Mouse (Mus musculus) brain, embryonic 18.5 days (tissue): ENCODE data around the gene Tpst2.

Experiments
- DNase-seq: peaks from one replicate; pipeline ENCODE4 v3.0.0-alpha.2; 2012; ENCODE audit warnings: low read depth, low spot score

Gene Tpst2

GRCm38 (mm10) chr5:112282123-112282779, 5.8 kb downstream of the Tpst2 start:
- no peak for DNase-seq

GRCm38 (mm10) chr5:112282780-112283482, 6.4 kb downstream of the Tpst2 start:
- no peak for DNase-seq

DNA sequence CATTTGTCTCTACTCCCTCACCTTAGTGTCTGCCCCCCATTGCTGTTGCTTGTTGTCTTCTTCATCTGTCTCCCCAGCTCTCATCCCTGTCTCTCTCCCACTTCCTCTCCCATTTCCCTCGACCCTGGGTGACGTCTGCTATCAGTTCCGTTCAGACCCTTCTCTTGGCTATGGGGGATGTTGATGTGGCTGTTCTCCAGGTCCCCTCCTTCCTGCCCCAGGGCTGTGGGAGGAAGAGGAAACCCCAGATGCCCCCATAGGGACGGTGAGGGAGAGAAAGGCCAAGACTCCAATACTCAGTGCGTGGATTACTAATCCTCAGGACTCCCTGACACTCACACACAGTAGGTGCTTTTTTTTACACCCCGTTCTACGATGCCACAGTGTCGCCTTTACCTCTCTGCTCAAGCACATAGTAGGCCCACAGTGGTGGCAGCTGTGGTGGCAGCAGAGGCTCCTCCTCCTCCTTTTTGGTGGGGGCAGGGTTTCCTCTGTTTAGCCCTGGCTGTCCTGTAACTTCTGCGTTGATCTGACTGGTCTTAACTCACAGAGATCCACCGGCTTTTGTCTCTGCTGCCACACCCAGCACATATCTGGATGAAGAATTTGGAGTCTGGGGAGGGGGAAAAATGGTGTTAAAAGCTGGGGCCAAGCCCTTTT, 7.2 kb downstream of the Tpst2 start:
- DNase-seq = no peak

DNA sequence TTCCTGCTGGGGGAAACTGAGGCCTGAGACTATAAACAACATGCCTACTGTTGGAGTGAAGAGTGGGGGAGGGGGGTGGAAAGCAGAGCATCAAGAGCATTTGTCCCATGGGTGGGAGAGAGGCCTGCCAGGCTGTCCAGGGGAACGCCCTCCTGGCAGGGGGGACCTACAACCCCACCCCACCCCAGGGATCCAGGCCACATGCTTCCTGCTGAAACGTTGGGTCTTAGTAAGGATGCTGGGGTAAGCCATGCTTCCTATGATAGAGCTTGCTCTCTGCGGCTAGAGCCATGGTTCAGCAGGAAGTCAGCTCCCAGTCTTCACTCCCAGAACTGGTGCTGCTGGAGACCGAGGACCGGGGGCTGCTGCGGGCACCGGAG, 7.7 kb downstream of the Tpst2 start:
- no peak for DNase-seq

DNA sequence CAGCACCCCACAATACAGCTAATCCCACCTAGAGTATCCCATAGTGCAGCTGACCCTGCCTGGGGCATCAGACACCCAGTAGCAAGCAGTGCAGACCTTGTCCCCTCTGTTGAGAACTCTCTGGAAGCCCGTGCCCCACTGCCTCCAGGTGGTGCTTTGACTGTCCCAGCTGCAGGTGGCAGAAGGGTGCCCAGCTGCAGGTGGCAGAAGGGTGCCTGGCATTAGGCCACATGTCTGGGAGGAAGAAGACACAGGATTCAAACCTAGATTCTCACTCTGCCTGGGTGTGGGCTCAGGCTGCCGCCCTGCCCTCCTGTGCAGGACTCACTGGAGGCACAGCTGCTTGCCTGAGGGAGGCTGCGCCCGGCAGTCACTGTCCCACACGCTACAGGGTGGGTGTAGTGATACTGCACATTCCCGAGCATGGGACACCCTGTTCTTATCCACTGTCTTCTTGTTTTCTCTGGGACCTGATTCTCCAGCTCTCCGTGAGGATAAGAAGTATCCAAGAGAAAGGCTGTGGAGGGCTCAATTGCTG, 9.1 kb downstream of the Tpst2 start:
- DNase-seq = no peak

DNA sequence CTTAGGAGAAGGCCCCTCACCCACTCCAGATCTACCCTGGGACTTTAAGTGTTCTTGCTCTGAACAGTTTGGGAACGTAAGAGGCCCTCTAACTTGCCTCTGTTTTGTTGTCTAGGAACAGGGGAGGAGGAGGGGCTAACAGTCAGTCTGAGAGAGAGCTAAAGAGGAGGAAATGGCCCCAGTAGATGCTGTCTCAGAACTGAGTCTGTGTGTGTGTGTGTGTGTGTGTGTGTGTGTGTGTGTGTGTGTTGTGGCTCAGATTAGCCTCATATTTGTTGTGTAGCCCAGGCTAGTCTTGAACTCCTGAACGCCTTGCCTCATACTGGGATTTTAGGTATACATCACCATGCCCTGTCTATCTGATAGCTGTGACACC, 10.1 kb downstream of the Tpst2 start:
- DNase-seq = no peak

- DNase-seq = no peak
Measured at GRCm38 (mm10) chr5:112286984-112287641, 10.6 kb downstream of the Tpst2 start.

DNA sequence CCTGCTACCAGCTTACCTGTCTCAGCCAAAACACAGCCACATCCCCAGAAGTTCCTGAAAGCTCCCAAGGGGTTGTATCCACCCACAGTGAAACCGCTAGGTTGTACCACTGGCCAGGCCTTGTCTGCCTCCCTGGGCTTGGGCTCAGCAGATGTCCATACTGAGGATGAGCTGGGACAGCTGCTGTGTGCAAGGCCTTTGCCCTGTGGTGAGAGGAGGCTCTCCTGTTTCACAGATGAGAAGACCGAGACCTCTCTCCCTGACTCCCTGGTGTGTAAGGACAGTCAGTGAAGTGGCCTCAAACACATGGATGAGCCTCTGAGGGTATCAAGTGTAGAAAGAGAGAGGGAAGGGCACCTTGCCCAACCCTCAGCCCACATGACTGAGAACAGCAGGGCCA, 11.2 kb downstream of the Tpst2 start:
- DNase-seq = no peak

- DNase-seq = no peak
Measured at GRCm38 (mm10) chr5:112288193-112289141, 12.0 kb downstream of the Tpst2 start.

GRCm38 (mm10) chr5:112289236-112289635, 12.7 kb downstream of the Tpst2 start:
- DNase-seq = no peak

- no peak for DNase-seq
Measured at GRCm38 (mm10) chr5:112289819-112290535, 13.5 kb downstream of the Tpst2 start.

DNA sequence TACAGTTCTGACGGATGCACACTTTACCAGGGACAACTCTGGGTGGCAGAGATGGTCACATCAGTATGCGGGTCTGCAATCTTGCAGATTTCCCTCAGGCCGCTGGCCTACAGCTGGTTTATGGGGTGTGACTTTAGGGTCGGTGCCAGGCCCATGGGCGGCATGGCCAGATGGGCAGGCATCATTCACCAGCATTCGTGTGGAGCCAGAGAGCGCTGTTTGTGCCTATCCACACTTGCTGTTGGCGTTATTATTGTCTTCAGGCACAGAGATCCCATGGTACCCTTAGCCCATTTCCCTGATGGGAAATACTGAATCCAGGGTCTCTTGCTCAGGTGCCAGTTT, 14.0 kb downstream of the Tpst2 start:
- no peak for DNase-seq

GRCm38 (mm10) chr5:112291866-112292265, 15.4 kb downstream of the Tpst2 start:
- DNase-seq = no peak

DNA sequence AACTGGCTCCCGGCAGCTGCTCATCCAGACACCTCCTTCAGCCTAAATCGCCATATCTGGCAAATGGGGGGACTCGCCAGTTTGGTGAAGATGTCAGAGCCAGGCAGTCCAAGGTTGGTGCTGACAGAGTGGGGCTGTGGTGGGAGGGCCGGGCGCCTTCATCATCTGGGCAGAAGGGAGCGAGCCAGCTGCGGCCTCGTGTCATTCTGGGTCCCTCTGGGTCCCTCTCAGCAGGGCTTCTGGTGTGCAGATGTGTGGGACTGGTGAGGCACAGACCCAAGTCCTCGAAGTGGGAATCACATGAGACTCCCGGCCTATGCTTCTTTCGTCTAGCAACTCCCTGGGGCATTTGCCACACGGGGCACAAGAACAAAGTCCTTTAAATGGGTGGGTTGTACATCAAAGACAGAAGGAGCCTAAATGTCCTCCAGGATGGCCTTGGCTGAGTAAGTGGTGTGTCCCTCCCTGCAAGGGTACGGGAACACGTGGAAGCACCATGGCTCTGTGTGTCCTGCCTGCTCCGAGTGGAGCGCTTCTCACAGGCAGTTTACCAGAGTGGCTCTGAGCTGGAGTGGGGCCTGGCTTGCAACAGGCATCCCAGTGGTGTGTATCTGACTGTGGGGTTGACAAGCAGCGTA, 16.0 kb downstream of the Tpst2 start:
- DNase-seq = no peak

DNA sequence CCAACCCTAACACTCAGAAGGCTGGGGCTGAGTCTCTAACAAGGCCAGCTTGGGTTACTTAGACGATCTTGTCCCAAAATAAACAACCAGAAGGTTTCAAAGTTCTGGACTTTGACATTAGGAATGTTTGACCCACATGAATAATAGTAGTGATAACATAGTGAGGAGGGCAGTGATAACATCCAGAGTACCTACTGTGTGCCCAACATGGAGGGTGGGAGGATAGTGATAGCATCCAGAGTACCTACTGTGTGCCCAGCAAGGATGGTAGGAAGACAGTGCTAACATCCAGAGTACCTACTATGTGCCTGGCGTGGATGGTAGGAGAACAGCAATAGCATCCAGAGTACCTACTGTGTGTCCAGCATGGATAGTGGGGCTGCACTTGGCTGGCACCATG, 17.3 kb downstream of the Tpst2 start:
- no peak for DNase-seq

DNA sequence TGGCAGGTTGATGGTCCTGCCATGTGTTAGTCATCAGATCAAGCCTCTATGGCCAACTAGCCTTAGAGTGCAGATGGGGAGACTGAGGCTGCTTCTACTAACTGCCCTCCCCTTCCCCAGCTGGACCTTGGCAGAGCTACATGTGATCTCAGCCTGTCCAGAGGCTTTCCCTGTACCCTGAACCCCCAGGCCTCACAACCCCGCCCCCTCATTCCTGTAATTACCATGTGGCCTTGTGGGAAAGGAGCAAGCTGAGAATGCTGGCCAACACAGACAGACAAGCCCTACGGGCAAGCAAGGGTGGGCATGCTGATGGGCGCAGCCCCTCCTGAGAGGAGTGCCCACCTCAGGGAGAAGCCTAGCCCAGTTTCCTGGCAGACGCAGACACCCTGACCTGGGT, 18.2 kb downstream of the Tpst2 start:
- no peak for DNase-seq

DNA sequence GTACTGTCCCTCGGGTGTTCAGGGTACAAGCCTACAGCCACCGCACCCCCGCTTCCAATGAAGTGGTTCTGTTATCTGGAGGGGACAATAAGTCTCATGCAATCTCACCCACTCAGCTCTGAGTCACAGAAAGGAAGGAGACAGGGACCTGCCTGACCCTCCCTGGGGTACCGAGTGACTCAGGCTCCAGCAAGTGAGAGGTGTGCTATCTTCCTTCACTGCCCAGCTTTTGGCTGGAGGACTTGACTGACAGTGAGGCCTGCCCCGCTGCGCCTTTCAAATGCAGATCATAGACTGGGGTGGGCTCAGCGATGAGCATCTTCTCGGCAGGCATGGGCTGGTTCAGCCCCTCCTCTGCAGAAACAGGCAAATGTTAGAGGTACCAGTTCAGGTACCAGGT, 18.7 kb downstream of the Tpst2 start:
- no peak for DNase-seq

- DNase-seq = no peak
Measured at GRCm38 (mm10) chr5:112295564-112295963, 19.1 kb downstream of the Tpst2 start.

- no peak for DNase-seq
Measured at GRCm38 (mm10) chr5:112296404-112297181, 20.1 kb downstream of the Tpst2 start.
